Mouse (Mus musculus) heart, adult 2 months (tissue): ENCODE data around the gene Col4a2. TPM values are rescaled to one million over a fixed set of nuclear protein-coding genes. Genes with fewer than 3 reads are reported as not detected.

Source experiments
- DNase-seq, 2 experiments: peaks; one replicate each; pipeline ENCODE4 v3.0.0; 2021
- H3K27ac ChIP-seq: fragments of 200-600 bp; 2 replicates; pipeline ENCODE4 v1.8.1; 2022
- H3K27me3 ChIP-seq: fragments of 200-500 bp; 2 replicates; pipeline ENCODE4 v1.6.1; 2012; ENCODE audit warnings: mild to moderate bottlenecking, low read length, inconsistent platforms, mixed read lengths; ENCODE audit not compliant: control insufficient read depth, insufficient read depth
- H3K36me3 ChIP-seq: fragments of 200-500 bp; 2 replicates; pipeline ENCODE4 v1.6.1; 2012; ENCODE audit warnings: low read length, inconsistent platforms; ENCODE audit not compliant: control insufficient read depth, insufficient read depth
- H3K4me1 ChIP-seq: fragments of 200-500 bp; 2 replicates; pipeline ENCODE4 v1.6.1; 2011; ENCODE audit warnings: low read length; ENCODE audit not compliant: control insufficient read depth, insufficient read depth
- H3K4me3 ChIP-seq: fragments of 200-600 bp; 2 replicates; pipeline ENCODE4 v1.8.1; 2022
- H3K79me2 ChIP-seq: fragments of 200-500 bp; replicated peaks from 2 replicates; pipeline ENCODE4 v1.6.1; 2012; ENCODE audit warnings: mild to moderate bottlenecking, inconsistent platforms, low read length, moderate library complexity, mixed read lengths; ENCODE audit not compliant: control insufficient read depth, insufficient read depth
- H3K9ac ChIP-seq: fragments of 200-500 bp; 2 replicates; pipeline ENCODE4 v1.6.1; 2012; ENCODE audit warnings: low read depth, mild to moderate bottlenecking, control low read depth, inconsistent platforms, low read length, mixed read lengths
- CTCF ChIP-seq: fragments of 200-600 bp; IDR thresholded peaks from 2 replicates; pipeline ENCODE4 v1.8.1; 2022; ENCODE audit warnings: antibody characterized with exemption, mild to moderate bottlenecking, moderate library complexity
- EP300 ChIP-seq: fragments of 200-500 bp; IDR thresholded peaks from 2 replicates; pipeline ENCODE4 v1.6.1; 2011; ENCODE audit warnings: low read depth, low read length, control low read depth; ENCODE audit not compliant: insufficient read depth
- POLR2A ChIP-seq: fragments of 200-500 bp; IDR thresholded peaks from 2 replicates; pipeline ENCODE4 v1.6.1; 2011; ENCODE audit warnings: mild to moderate bottlenecking, low read depth, low read length, control low read depth; ENCODE audit not compliant: insufficient read depth
- WGBS: fragments of 180-500 bp; shearing (Covaris S2); methylation state at CpG from one replicate; pipeline ENCODE4 v1.1.7; 2018; 5-methylcytosine and 5-hydroxymethylcytosine counted together
- intact Hi-C: fragments of 180-260 bp; cut with DNase I; formaldehyde crosslinking; loops from one replicate; pipeline ENCODE4 v1.15.1; 2025
- polyA plus RNA-seq: library from polyadenylated mRNA; depleted of rRNA; stranded (reverse); fragments of >200 nt; gene quantifications from 2 replicates; pipeline ENCODE4 v1.2.3, GENCODE M21; 2012
- total RNA-seq, 2 experiments: library from RNA; stranded (reverse); gene quantifications; 2 replicates each; pipeline ENCODE4 v1.2.3; 2021

Col4a2 gene
- total and polyA plus RNA-seq, 3 experiments, result 104 to 172 (median 139) TPM

DNA sequence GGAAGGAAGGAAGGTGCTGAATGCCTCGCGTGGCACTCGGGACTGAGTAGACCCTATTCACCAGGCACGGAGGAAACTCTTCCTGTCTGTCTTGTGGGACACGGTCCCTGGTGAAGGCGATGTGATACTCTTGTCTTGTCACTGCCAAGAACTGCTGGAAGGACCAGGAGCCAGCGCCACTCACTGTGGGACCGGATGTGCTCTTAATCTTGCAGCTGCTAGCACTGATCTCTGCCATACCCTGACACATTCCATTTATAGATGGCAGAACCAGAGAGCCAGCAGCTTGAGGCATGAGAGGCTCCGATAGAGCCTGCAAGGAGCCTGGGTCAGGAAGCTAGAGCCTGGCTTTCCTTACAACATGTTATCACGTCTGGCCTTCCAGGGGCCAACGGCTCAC, 36.0 kb downstream of the Col4a2 start:
- Histone ChIP-seq H3K27ac (peak overlapping the region; percentile 63), H3K9ac (no peak overlapping the region), H3K27me3 (no peaks in the 10 kb centered on the region), H3K4me3 (no peak overlapping the region), H3K4me1 (peaks cover 44% of the 10 kb centered on the region), H3K79me2 (peaks cover 4% of the 10 kb centered on the region), H3K36me3 (peaks cover 5% of the 10 kb centered on the region; the same call in 1 of the 2 replicates)
- no peak for TF ChIP-seq EP300
- no peak for TF ChIP-seq POLR2A
- TF ChIP-seq CTCF, result no peak
- 11% methylated on average over 11 of the region's 11 CpGs for WGBS
- intact Hi-C loops, result no loop called here
- DNase-seq, result peak in 1 of 2 experiments; percentile 69

DNA sequence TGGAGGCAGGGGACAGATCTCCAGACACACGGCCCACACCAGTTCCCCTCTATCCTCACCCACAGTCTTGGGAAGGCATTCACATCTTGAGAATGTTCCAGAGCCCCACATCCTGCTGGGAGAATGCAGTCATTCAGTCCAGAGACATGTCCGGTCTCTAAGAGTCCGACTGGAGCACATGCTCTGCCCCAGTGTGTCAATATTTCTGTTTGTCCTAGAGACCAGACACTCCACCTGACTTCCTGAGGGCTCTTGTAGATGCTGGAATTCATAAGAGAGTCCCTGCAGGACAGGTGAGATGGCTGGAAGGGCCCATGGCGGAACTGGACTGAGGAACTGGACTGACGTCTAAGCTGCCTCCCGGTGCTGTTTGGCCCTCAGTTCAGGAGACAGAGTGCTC, 38.8 kb downstream of the Col4a2 start:
- peak overlapping the region; percentile 48 for H3K27ac ChIP-seq
- peaks cover 5% of the 10 kb centered on the region; the same call in 1 of the 2 replicates for H3K36me3 ChIP-seq
- WGBS, result 47% methylated on average over 6 of the region's 6 CpGs
- no peaks in the 10 kb centered on the region for H3K27me3 ChIP-seq
- DNase-seq, result no peak
- peaks cover 4% of the 10 kb centered on the region for H3K79me2 ChIP-seq
- H3K4me1 ChIP-seq, result peaks cover 40% of the 10 kb centered on the region
- H3K4me3 ChIP-seq, result no peak overlapping the region
- intact Hi-C loops, result no loop called here
- TF ChIP-seq POLR2A (no peak), EP300 (no peak), CTCF (no peak)
- no peak overlapping the region for H3K9ac ChIP-seq

GRCm38 (mm10) chr8:11352514-11352913, 39.9 kb downstream of the Col4a2 start:
- Histone ChIP-seq H3K9ac (no peak overlapping the region), H3K4me1 (peaks cover 42% of the 10 kb centered on the region), H3K4me3 (no peak overlapping the region), H3K79me2 (peaks cover 5% of the 10 kb centered on the region), H3K27ac (no peak overlapping the region), H3K36me3 (peaks cover 12% of the 10 kb centered on the region), H3K27me3 (no peaks in the 10 kb centered on the region)
- DNase-seq, result no peak
- intact Hi-C loops, result no loop called here
- 70% methylated on average over 11 of the region's 11 CpGs for WGBS
- TF ChIP-seq EP300 (no peak), POLR2A (no peak), CTCF (no peak)

- Histone ChIP-seq H3K36me3 (peaks cover 11% of the 10 kb centered on the region), H3K9ac (no peak overlapping the region), H3K27me3 (no peaks in the 10 kb centered on the region), H3K4me3 (no peak overlapping the region), H3K79me2 (peaks cover 3% of the 10 kb centered on the region), H3K4me1 (peaks cover 24% of the 10 kb centered on the region), H3K27ac (no peak overlapping the region)
- WGBS, result 96% methylated on average over 8 of the region's 8 CpGs
- TF ChIP-seq CTCF, result peak; percentile 65
- TF ChIP-seq EP300, result no peak
- DNase-seq, result no peak
- intact Hi-C loops, result no loop called here
Measured at GRCm38 (mm10) chr8:11354800-11355451, 42.3 kb downstream of the Col4a2 start.

DNA sequence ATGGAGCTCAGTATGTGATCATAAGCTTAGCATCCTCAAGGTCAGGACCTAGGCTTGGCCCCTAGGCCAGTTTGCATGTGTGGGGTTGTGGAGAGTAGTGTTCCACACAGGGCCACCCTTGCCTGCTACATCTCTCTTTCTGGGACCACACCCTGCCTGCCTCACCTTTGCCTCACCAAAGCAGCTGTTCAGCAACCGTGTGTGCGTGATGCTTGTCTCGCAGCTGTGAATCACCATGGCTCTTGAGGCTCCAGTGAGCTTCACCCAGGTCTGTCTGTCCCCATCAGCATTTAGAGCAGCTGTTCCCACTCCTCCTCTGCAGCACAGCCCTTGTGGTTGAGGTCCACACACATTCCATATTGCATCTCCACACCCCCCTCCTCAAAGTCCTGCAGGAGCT, 43.3 kb downstream of the Col4a2 start:
- Histone ChIP-seq H3K4me3 (no peak overlapping the region), H3K27me3 (no peaks in the 10 kb centered on the region), H3K36me3 (peaks cover 11% of the 10 kb centered on the region), H3K27ac (no peak overlapping the region), H3K79me2 (peaks cover 1% of the 10 kb centered on the region; the same call in 1 of the 2 replicates), H3K4me1 (peaks cover 23% of the 10 kb centered on the region), H3K9ac (no peak overlapping the region)
- DNase-seq, result no peak
- intact Hi-C loops, result no loop called here
- WGBS, result 77% methylated on average over 3 of the region's 3 CpGs
- TF ChIP-seq POLR2A (no peak), CTCF (no peak), EP300 (no peak)

GRCm38 (mm10) chr8:11356776-11357175, 44.2 kb downstream of the Col4a2 start:
- no peak for DNase-seq
- Histone ChIP-seq H3K27ac (peak overlapping the region; percentile 51), H3K36me3 (peaks cover 11% of the 10 kb centered on the region), H3K9ac (no peak overlapping the region), H3K4me1 (peaks cover 24% of the 10 kb centered on the region), H3K27me3 (no peaks in the 10 kb centered on the region), H3K79me2 (peaks cover 1% of the 10 kb centered on the region; the same call in 1 of the 2 replicates), H3K4me3 (no peak overlapping the region)
- WGBS, result 38% methylated on average over 8 of the region's 8 CpGs
- intact Hi-C loops, result no loop called here
- no peak for TF ChIP-seq EP300
- TF ChIP-seq CTCF, result no peak
- TF ChIP-seq POLR2A, result no peak
